Mouse (Mus musculus): Measurements from ENCODE around the gene Zfp12. TPM values are rescaled to one million over a fixed set of nuclear protein-coding genes. Genes with fewer than 3 reads are reported as not detected.

Gene Zfp12
- polyA plus RNA-seq (2015; fragmentation: Illumina TruSeq; extraction: RNeasy Lipid Tissue Mini Kit (QIAGEN cat#74804); ENCODE audit: insufficient read depth, low read depth, low replicate concordance) = 5.0 TPM

DNA sequence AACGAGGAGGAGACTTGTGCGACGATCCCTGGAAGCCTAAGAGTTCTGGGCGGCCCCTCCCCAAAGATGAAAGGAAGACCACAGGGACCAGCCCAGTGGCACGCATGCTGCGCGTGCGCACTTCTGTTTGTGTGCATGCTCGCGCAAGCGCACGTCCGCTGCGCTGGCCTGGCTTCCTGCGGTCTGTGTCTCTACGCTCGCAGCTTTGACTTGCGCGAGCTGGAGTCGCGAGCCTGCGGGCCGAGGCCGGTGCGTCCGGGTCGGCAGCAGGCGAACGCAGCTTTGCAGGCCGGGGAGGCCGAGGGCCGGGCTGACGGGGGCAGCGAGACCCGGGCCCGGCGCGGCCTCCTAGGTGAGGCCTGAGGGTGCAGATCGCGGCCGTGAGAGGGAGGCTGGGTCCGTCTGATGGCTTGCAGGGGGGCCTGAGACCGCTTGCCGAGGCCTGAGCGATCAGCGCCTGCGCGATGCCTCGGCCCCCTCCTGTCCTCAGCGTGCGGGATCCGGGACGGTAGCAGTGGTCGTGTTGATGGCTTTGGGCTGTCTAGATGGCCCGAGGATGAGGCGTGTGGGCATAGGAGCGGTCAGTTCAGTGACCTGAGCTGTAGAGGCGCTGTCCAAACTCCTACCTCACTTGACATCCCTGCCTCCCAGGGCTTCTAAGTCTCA is at the start of gene Zfp12:
Gene Zfp12, plus strand, starts transcription at position 136 of the 666 bp plus-strand sequence.

GRCm38 (mm10) chr5:143226790-143227189 is 8.2 kb upstream of the Zfp12 start, which contains the start of gene Spdye4a:
Spdye4a (minus strand) TSS chr5:143226890.

DNA sequence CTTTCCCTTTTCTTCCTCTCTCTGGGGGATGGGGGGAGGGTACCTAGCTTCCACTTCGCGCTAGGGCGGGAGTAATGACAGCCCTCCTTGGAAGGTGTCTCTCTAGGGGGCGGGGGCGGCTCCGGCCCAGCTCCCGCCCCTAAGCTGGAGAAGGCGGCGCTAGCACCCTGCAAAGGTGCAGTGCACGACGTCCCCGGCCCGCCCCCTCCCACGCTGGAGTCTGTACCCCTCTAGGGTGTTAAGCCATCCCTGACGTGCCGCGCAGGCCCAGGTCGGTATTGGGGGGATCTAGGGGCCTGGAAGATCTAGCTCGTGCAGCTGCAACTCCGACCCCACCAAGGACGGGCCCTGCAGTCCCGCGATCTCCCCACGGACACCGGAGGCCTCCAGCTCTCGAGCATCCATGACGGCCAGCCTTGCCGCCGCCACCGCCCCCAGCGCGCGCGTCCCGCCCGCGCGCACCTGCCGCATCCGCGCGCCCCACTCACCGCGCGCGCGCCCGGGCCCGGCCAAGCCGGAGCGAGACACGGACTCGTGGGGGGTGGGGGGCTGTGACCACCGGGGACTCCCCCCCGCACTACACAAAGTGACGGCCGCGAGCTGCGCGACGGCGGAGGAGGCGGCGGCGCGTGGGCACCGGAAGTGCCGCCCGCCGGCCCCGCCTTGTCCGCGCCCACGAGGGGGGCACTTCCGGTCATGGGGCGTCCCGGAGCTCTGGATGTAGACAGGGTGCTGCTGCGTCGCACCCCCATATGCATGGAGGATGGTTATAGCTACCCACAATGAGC is 34.6 kb downstream of the Zfp12 start, which contains the start of gene Zfp316:
Gene Zfp316, minus strand, starts transcription at position 660 of the 788 bp plus-strand sequence.

DNA sequence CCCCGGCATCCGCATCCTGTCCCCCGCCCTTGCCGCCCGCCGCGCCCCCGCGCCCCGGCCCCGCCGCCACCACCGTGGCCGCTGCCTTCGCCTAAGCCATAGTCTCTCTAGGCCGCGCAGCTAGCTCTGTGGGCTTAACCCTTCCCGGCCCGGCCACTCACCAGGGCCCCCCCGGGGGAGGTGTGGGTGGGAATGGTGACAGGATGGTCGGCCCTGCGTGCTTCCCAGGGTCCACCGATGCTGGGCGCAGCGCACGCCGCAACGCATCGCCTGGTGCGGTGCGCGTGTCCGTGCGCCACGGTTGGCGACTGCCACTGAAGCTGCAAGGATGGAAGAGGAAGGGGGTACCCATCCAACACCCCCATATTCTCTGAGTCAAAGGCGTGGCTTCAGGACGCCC is 58.4 kb downstream of the Zfp12 start, which contains the start of gene Zfp853:
Gene Zfp853, minus strand, starts transcription at position 220 of the 400 bp plus-strand sequence.

Other genes with a start within 250 kb of the Zfp12 start
- gene Rnf216, start 122.2 kb upstream of the Zfp12 start, polyA plus RNA-seq (2015; fragmentation: Illumina TruSeq; extraction: RNeasy Lipid Tissue Mini Kit (QIAGEN cat#74804); ENCODE audit: insufficient read depth, low read depth, low replicate concordance) = 5.7 TPM
- gene Olfr718-ps1, start 87.6 kb upstream of the Zfp12 start, polyA plus RNA-seq (2015; fragmentation: Illumina TruSeq; extraction: RNeasy Lipid Tissue Mini Kit (QIAGEN cat#74804); ENCODE audit: insufficient read depth, low read depth, low replicate concordance) = not detected
- gene Rbak, start 54.4 kb upstream of the Zfp12 start, polyA plus RNA-seq (2015; fragmentation: Illumina TruSeq; extraction: RNeasy Lipid Tissue Mini Kit (QIAGEN cat#74804); ENCODE audit: insufficient read depth, low read depth, low replicate concordance) = 3.6 TPM
- not detected for gene Spdye4b, start 54.1 kb upstream of the Zfp12 start, polyA plus RNA-seq (2015; fragmentation: Illumina TruSeq; extraction: RNeasy Lipid Tissue Mini Kit (QIAGEN cat#74804); ENCODE audit: insufficient read depth, low read depth, low replicate concordance)
- gene Spdye4a, start 8.3 kb upstream of the Zfp12 start, polyA plus RNA-seq (2015; fragmentation: Illumina TruSeq; extraction: RNeasy Lipid Tissue Mini Kit (QIAGEN cat#74804); ENCODE audit: insufficient read depth, low read depth, low replicate concordance) = not detected
- gene Zfp316, start 34.9 kb downstream of the Zfp12 start, polyA plus RNA-seq (2015; fragmentation: Illumina TruSeq; extraction: RNeasy Lipid Tissue Mini Kit (QIAGEN cat#74804); ENCODE audit: insufficient read depth, low read depth, low replicate concordance) = 0.94 TPM
- gene Zfp853, start 58.5 kb downstream of the Zfp12 start, polyA plus RNA-seq (2015; fragmentation: Illumina TruSeq; extraction: RNeasy Lipid Tissue Mini Kit (QIAGEN cat#74804); ENCODE audit: insufficient read depth, low read depth, low replicate concordance) = 0.28 TPM
- gene E130309D02Rik, start 80.2 kb downstream of the Zfp12 start, polyA plus RNA-seq (2015; fragmentation: Illumina TruSeq; extraction: RNeasy Lipid Tissue Mini Kit (QIAGEN cat#74804); ENCODE audit: insufficient read depth, low read depth, low replicate concordance) = 4.2 TPM
- gene Zdhhc4, start 94.1 kb downstream of the Zfp12 start, polyA plus RNA-seq (2015; fragmentation: Illumina TruSeq; extraction: RNeasy Lipid Tissue Mini Kit (QIAGEN cat#74804); ENCODE audit: insufficient read depth, low read depth, low replicate concordance) = 18.9 TPM
- gene Grid2ip, start 122.2 kb downstream of the Zfp12 start, polyA plus RNA-seq (2015; fragmentation: Illumina TruSeq; extraction: RNeasy Lipid Tissue Mini Kit (QIAGEN cat#74804); ENCODE audit: insufficient read depth, low read depth, low replicate concordance) = not detected
- 24.7 TPM for gene Kdelr2, start 168.7 kb downstream of the Zfp12 start, polyA plus RNA-seq (2015; fragmentation: Illumina TruSeq; extraction: RNeasy Lipid Tissue Mini Kit (QIAGEN cat#74804); ENCODE audit: insufficient read depth, low read depth, low replicate concordance)
- 3.4 TPM for gene Daglb, start 229.4 kb downstream of the Zfp12 start, polyA plus RNA-seq (2015; fragmentation: Illumina TruSeq; extraction: RNeasy Lipid Tissue Mini Kit (QIAGEN cat#74804); ENCODE audit: insufficient read depth, low read depth, low replicate concordance)